Mouse (Mus musculus) WW6 (cell line): Measurements from ENCODE around the gene 2210407C18Rik.

Experiments used
- DNase-seq: peaks from one replicate; pipeline ENCODE4 v3.0.0-alpha.2; 2013; ENCODE audit warnings: low read depth, low spot score

Gene 2210407C18Rik

DNA sequence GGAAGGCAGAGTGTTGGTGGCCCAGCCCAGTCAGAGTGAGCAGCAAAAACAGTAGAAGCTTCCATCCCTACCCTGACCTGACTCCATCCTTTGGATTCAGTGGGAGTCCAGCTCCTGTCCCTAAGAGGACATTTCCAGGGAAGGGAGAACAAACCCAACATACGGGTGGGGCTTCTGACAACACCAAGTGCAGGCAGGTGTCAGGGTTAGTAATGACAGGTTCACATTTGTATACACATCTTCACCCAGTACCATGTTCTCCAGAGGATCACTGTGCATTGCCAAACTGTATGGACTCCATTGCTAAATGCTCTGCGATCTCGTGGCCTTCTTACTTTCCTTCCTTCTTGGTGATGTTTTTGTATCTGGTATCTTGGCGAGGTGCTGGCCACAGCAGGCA lies at the start of gene 2210407C18Rik:
TSS of gene 2210407C18Rik (minus strand) at position 101 of the 400 bp plus-strand sequence.
- no peak for DNase-seq

DNA sequence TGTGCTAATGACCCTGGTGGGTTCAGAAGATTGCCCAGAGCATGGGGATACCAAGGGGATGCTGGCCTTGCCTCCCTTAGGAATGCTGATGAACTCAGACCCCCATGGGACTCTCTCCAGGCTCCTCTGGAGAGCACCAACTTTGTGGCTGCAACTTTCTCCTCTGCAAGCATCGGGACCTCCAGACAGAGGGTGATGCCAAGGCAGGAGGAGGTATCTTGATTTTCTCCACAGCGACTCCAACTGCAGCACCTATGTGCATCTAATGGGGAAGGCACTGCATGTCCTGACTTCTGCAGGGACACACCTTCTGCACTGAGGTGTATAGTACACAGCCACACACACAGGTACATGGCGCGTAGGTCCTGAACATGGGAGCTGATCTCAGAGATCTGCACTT lies 42.7 kb upstream of the 2210407C18Rik start, which contains the start of gene Olfr322:
TSS of gene Olfr322 (plus strand) at position 187 of the 400 bp plus-strand sequence.
- DNase-seq: no peak

DNA sequence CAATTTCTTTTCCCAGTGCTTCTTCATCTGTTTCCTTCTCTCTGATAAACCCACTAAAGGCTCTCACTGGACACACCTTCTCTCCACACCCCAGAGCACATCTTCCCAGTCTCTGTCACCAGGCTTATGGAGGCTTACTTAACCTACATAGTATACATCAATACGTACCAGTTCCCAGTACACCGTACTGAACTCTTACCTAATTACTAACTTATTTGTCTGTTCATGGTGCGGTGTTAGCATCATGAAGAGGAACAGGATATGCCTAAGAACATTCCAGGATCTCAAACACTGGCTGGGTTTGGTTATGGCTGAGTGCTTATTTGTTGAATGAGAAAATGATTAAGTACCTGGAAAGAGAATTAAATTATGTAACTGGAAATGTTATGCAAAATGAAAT lies 39.3 kb upstream of the 2210407C18Rik start:
- no peak for DNase-seq

DNA sequence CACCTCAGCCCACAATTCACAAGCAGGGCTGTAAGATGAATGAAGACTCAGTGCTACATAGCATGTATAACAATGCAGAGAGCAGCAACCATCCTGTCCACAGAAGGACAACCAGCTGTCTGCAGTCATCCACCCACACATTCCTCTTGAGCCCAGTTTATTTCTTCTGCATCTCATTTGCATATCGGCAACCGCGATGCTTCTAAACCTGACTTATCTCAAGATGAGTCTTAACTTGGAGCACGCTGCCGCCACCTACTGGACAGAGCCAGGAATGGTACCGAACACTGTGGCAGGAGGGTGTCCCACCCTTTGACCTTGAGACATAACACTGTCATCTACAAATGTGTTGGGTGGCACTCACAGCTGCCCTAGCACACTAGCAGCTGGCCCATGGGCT lies 27.5 kb upstream of the 2210407C18Rik start:
- peak; percentile 49 for DNase-seq

DNA sequence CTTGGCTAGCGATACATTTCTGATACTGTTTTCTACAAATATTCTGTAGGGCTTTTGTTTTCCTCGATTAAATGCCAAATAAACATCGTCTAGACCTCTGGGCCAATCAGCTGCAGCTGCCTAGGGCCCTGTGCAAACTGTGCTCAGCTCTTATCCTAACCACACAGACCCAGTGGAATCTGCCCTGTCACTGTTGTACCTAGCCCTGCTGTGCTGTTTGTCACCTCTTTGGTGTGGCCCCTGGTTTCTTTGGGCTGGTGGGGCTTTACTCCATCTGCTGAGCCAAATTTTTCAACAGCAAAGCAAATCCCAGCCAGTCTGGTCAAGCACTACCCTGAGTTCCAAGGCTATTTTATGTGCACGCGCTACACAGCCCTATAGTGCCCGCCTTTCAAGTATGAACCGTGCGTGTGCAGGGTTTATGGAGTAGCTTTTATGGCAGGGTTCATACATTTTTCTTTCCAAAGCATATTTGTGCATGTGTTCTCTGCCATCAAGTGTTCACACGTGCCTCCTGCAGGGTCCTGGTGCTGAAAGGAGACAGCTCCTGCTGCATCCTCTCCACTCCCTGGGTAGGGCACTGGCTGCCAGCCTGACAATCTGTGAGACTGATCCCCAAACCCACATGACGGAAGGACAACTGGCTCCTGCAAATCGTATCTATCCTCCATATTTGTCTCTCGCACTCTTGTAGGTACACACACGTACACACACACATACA lies 25.9 kb upstream of the 2210407C18Rik start:
- DNase-seq: no peak

DNA sequence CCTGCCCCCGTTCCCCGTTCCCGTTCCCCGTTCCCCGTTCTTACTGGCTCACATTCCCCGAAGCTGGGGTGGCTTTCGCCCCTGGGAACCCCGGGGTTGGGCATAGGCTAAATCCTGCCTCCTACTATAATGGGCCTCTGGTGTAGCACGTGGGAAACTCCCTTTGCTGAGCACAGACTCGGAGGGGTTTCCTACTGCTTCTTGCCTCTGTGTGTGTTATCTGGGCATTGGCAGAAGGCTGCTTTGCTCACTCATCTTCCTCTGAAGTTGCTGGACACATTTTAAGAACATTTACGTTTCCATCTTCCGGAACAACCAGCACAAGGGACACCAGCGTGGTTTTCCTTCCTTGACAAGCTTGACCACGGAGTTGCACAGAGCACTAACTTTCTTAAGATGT lies 25.2 kb upstream of the 2210407C18Rik start:
- no peak for DNase-seq

DNA sequence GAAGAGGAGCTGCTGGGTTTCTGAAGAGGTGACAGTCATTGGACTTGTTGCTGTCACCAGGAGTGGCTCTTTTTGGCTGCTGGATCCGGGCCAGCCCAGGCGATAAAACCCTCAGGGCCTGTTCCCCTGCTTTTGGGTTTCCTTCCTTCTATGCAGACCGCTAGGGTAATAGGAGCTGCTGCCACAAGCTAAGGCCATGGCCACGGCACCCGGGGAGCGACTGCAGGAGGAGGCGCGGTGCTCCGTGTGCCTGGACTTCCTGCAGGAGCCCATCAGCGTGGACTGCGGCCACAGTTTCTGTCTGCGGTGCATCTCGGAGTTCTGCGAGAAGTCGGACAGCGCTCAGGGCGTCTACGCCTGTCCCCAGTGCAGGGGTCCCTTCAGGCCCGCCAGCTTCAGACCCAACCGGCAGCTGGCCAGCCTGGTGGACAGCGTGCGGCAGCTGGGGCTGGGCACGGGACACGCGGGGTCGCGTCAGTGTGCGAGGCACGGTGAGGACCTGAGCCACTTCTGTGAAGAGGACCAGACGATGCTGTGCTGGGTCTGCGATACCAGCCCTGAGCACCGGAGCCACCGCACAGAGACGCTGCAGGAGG lies 24.5 kb upstream of the 2210407C18Rik start, which contains the start of gene Trim58:
TSS of gene Trim58 (plus strand) at position 194 of the 596 bp plus-strand sequence.
- no peak for DNase-seq

DNA sequence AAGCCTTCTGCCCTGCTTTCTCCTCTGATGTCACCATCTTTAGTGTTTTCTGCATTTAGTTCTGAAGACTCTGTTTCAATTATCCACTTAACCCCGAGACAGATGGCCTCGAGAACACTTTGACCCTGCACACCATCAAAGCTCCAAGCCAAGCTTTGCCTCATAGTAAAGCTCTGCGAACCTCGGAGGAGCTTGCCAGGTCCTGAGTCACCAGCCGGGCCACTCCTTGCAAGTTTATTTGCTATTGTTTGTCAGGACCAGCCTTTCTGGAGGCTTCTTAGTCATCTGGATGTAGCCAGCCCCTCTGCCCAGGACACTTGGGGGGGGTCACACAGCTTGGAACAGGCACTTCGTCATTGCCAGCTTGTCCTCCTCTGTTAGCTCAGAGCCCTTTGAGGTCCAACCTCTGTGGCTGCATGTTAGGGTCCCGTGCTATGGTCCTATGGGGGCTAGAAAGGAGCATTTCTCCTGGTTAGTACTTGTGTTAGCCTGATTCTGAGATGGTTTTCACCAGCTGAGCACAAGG lies 22.4 kb upstream of the 2210407C18Rik start:
- DNase-seq: no peak

DNA sequence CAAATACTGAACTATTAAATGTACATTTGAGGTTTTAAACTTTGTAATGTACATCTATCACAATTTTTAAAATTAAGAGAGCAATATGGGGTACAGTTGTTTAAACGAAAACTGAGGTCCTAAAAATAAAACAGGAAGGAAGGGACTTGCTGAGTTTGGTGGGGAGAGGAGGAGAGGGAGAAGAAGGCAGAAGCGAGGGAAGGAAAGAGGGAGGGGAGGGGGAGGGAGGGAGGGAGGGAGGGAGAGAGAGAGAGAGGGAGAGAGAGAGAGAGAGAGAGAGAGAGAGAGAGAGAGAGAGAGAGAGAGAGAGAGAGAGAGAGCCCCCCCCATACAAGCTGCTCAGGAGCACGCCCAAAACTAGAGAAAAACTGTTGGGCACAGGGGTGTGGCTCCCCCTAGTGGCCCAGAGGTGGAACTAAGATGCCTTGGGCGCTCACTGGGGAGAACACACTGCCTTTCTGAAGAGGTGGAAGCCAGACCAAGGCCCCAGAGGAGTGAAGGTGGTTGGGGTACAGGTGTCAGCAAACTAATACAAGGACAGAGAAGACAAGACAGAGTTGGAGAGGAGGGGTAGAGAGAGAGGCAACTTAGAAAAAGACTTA lies 20.6 kb upstream of the 2210407C18Rik start:
- no peak for DNase-seq

DNA sequence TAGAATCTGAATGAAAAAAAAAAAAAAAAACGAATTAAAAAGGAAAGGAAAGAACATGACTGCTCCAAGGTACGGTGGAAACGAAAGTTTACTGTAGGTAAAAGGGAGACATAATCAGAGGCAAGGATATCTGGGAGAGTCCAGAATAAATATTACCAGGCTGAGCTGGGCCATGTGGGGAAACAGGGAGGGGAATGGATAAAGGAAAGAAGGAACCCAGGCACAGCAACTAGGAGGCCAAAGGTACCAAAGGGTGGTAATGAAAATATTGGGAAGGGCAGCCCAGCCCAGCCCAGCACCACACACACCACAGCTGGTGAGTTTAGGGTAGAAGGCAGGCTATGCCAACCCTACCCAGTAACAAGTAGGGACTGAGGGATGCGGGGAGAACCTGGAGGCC lies 19.0 kb upstream of the 2210407C18Rik start:
- DNase-seq: no peak

DNA sequence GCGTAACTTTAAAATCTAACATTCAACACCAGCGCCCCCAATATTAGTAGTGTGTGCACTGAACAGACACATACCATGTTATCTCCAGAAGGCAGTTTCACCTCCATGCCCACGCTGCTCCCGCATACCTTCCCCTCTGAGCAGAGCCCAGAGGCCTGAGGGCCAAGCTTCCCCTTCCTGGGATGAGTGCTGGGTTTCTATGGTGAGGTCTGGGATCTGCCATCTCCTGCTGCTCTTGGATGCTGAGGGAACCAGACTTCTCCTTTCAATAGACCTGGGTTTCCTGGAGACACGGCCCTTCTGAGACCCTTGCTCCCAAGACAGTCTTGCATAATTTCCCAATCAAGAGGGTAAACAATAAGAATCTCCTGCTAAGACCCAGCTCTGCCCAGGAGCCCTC lies 14.5 kb upstream of the 2210407C18Rik start, which contains the start of gene Olfr323:
TSS of gene Olfr323 (minus strand) at position 101 of the 400 bp plus-strand sequence.
- DNase-seq: no peak

DNA sequence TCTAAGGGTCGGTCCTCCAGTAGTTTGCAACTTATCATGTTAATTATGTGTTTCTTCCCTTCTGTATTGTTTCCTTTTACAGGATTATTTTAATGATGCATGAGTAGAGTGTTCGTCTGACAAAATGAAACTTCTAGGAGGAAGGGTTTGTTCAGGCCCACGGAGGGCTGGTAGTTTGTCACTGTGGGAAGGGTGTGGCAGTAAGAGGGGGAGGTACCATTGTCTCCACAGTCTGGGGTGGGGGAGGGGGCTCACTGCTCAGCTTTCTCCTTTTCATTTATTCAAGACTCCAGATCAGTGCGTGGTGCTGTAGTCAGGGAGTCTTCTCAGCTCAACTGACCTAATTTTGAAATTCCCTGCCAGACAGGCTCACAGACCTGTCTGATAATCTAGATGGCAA lies 10.3 kb upstream of the 2210407C18Rik start:
- DNase-seq: no peak

DNA sequence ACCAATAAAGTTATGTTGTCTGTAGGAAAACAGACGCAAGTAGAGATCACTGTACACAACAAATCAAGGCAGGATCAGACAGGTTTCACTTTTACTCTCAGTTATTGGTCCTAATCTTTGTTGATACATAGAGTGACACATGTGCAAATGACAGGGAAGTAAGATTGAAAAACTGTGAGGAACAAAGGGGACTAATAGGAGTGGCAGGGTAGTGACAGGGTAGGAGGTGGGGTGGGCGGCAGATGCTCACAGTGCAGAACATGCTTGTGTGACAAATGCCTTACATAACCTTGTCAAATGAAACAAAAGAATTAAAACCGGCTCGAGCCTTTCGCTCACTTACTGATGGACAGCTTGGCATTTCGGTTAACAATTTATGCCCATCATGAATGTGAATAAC lies 2.9 kb upstream of the 2210407C18Rik start:
- DNase-seq: no peak

DNA sequence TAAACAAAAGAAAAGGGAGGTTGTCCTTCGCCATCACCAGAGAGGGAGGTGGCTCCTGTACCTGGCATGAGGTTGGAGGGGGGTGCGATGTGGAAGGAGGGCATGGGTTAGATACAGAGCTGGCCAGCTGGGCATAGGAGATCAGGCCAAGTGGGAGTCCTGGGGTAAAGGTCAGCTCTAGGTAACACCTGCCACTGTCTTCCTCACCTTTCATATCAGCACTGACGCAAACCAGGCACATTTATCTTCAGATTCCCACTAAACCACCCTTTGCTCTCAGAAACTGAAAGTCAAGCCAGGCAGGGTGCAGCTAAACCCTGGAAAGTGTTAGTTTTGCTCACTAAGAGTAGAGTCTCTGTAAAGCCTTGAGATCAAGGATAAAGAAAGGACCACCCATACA lies 2.5 kb upstream of the 2210407C18Rik start:
- DNase-seq: no peak

DNA sequence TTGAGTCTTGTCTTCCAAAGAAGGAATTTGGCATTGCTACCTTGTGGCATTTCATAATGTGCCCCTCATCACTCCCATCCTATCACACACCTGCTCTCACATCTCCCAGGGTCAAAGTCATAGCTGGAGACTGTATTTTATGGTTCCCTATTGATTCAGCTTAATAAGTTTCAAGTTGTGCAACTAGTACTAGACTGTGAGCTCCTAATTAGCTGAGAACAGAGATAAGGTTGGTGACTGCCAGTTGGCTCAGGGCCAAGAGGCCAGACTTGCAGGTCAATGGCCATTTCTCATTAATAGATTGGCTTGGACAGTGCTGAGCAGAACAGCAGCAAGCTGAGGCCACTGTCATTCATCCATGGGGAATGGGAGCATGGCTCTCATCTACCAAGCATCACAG lies 1.3 kb downstream of the 2210407C18Rik start:
- DNase-seq: no peak

DNA sequence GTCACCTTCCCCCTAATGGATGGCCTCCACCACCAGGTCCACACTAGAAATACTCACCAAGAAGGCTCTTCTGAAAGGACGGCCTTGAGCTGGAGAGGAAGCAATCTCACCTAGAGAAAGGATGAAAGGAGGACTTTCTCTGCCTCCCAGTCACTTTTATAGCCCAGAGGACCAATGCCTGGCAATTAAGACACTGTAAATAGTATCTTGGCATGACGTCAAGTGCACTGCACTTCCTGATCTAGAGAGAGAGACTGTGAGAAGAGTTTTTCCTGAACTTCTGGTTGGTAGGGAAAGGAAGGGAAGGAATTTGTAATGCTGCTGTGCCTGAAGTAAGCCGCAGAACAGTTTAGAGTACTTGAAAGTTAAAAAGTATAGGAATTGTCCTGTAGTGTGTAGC lies 2.5 kb downstream of the 2210407C18Rik start:
- no peak for DNase-seq

DNA sequence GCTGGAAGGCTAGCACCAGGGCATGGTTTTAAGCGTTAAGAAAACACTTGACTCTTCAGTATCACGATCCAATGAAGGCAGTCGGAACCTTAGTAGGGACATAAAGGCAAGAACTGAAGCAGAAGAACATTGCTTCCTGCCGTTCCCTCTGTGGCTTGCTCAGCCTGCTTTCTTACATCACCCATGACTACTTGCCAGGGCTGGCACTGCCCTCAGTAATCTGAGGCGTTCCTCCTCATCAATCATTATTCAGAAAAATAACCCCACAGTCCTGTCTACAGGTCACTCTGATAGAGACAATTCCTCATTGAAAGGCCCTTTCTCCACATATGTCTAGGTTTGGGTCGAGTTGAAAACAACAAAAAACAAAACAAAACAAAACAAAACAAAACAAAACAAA lies 8.8 kb downstream of the 2210407C18Rik start:
- no peak for DNase-seq

DNA sequence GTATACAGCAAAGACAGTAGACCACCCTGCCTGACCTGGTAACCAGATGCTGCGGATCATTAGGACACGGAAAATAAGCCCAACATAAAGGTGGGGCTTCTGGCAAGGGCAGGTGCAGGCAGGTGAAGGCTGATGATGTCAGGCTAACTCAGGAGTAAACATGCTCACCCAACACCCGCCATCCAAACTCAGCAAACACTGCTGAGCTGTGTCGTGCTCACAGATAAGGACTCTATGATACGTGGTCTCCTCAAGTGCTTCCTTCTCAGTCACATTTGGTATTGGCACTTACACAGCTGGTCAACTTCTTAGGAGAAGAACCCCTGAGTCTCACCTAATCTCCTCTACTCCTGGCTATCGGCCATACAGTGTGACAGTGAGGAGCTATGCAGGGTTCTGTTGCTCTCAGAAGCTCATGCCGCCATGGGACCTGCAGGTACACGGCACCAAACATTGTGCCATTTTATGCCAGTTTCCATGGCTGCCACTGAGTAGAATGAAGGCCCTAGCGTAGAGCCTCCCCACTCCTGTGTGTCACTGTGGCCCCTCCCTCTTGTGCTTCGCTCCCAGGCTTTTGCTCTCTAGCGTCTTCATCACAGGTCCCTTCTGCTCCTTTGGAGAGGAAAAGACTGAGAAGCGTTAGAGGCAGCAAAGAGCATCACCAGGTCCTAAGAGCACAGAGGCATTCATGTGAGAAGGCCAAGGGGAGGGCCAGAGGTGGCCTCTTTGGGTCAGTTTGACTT lies 9.5 kb downstream of the 2210407C18Rik start:
- no peak for DNase-seq

DNA sequence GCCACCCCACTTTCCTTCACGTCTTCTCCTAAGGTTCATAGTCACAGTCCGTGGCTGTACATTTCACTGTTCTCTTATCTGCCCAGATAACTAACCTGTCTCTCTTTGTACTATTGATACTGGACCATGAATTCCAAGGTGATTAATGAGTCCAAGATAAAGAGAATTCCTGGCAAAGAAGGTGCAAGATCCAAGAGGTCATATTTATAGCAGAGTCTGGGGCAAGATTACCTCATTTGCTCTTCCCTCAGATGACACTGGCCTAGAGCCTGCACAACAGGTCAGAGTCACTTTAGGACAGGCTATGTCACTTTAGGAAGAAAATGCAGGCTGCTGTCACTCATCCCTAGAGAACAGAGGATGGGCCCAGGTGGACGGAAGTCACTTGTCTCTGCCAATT lies 10.6 kb downstream of the 2210407C18Rik start:
- no peak for DNase-seq

DNA sequence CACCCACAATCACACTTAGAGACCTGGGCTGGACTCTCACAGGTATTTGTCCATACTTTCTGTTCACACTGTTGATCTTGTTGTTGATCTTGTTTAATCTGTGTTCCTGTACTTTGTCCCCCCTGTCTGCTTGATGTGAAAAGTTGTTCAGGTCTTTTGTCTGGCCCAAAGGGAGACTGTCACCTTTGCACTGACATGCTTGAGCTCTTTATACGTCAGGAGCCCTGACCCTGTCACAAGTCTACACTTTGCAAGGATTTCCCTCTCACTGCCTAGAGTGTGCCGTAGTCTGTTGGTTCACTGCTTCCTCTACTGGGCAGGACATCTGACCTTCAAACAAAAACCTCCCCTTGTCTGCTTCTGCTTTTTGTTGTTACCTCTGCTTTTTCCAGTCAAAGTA lies 11.2 kb downstream of the 2210407C18Rik start:
- DNase-seq: no peak

DNA sequence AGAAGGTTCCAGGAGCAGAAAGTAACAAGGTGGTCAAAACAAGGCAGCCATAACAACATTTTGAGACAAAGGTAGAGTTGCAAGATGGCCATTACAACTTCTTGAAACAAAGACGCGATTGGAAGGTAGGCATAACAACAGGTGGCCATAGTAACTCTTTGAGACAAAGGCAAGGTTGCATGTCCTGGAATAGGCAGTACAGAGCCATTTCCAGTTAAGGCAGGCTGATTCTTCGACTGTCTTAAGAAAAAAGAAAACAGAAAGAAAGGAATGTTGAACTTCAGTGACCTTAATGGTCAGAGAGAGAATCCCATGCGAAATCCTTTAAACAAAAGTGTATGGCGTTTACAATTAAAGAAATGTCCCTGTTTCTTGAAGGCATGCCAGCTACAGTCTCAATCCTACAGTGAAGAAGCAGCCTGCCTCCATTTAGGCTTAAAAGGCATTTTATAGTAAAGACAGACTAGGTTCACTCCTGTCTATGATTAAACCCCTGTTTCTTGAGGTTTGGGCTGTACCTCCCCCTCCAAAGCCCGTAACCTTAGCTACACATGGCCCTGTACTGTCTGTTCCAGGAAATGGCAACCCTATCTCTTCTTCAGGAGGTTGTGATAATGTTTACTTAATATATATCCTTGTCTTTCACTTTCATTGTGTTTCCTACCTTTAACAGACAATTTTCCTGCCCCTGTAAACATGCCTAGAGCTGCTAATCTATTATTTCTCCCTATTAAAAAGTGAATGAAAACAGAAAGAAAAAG lies 12.9 kb downstream of the 2210407C18Rik start:
- no peak for DNase-seq
